Mouse (Mus musculus) heart, adult 2 months (tissue): ENCODE measurements around the gene Hipk3.

ENCODE experiments used
- CTCF ChIP-seq: fragments of 200-600 bp; IDR thresholded peaks from 2 replicates; pipeline ENCODE4 v1.8.1; 2022; ENCODE audit warnings: antibody characterized with exemption, mild to moderate bottlenecking, moderate library complexity
- EP300 ChIP-seq: fragments of 200-500 bp; IDR thresholded peaks from 2 replicates; pipeline ENCODE4 v1.6.1; 2011; ENCODE audit warnings: low read depth, low read length, control low read depth; ENCODE audit not compliant: insufficient read depth
- POLR2A ChIP-seq: fragments of 200-500 bp; IDR thresholded peaks from 2 replicates; pipeline ENCODE4 v1.6.1; 2011; ENCODE audit warnings: mild to moderate bottlenecking, low read depth, low read length, control low read depth; ENCODE audit not compliant: insufficient read depth

- TF ChIP-seq CTCF = no peak
- peak; percentile 50; the same call in 1 of the 2 replicates for TF ChIP-seq POLR2A
- TF ChIP-seq EP300 = peak; percentile 98
Observed at GRCm38 (mm10) chr2:104466908-104467616, 27.2 kb downstream of the Hipk3 start.
